Mouse (Mus musculus) midbrain, postnatal 0 days (tissue): ENCODE measurements at regions not wholly inside any gene's neighbourhood (a gene's known extent, or its start where the extent isn't known, plus 50 kb on each side); places are given as distances from the start of the nearest gene placed in this dataset.

Experiments used
- ATAC-seq: fragments of 200-750 bp; cut with Nextera tagmentation; 2 replicates; pipeline ENCODE4 v1.8.0; 2017; ENCODE audit warnings: moderate number of reproducible peaks, mild to moderate bottlenecking, moderate TSS enrichment, moderate library complexity; ENCODE audit not compliant: low FRiP score
- DNase-seq: peaks from one replicate; pipeline ENCODE4 v3.0.0-alpha.2; 2015; ENCODE audit warnings: low spot score
- H3K27ac ChIP-seq: fragments of 300-500 bp; sonication (generic); 2 replicates; pipeline ENCODE4 v1.5.1; 2014; ENCODE audit warnings: low read depth, mild to moderate bottlenecking, low read length, mixed read lengths
- H3K27me3 ChIP-seq: fragments of 300-500 bp; sonication (generic); 2 replicates; pipeline ENCODE4 v1.6.1; 2014; ENCODE audit warnings: low read length, control low read depth, mixed read lengths; ENCODE audit not compliant: insufficient read depth
- H3K36me3 ChIP-seq: fragments of 300-500 bp; sonication (generic); 2 replicates; pipeline ENCODE4 v1.6.1; 2014; ENCODE audit warnings: low read length, control low read depth, mixed read lengths; ENCODE audit not compliant: insufficient read depth
- H3K4me1 ChIP-seq: fragments of 300-500 bp; sonication (generic); 2 replicates; pipeline ENCODE4 v1.6.1; 2014; ENCODE audit warnings: mild to moderate bottlenecking, control low read depth, antibody characterized with exemption, low read length, mixed read lengths; ENCODE audit not compliant: insufficient read depth
- H3K4me2 ChIP-seq: fragments of 300-500 bp; sonication (generic); 2 replicates; pipeline ENCODE4 v1.6.1; 2014; ENCODE audit warnings: low read depth, mild to moderate bottlenecking, low read length, mixed read lengths; ENCODE audit not compliant: poor library complexity, severe bottlenecking
- H3K4me3 ChIP-seq: fragments of 300-500 bp; sonication (generic); 2 replicates; pipeline ENCODE4 v1.5.1; 2014; ENCODE audit warnings: low read depth, mild to moderate bottlenecking, low read length, moderate library complexity
- H3K9ac ChIP-seq: fragments of 300-500 bp; sonication (generic); replicated peaks from 2 replicates; pipeline ENCODE4 v1.6.1; 2014; ENCODE audit warnings: mild to moderate bottlenecking, low read length, moderate library complexity, mixed read lengths; ENCODE audit not compliant: poor library complexity, severe bottlenecking
- H3K9me3 ChIP-seq: fragments of 300-500 bp; sonication (generic); 2 replicates; pipeline ENCODE4 v1.6.1; 2016; ENCODE audit warnings: low read length, control low read depth
- CTCF ChIP-seq: IDR thresholded peaks from 2 replicates; pipeline ENCODE4 v1.5.1; 2016; ENCODE audit warnings: antibody characterized with exemption, mild to moderate bottlenecking
- WGBS: fragments of 180-500 bp; shearing (Covaris S2); extraction: QIAGEN DNeasy Blood & Tissue Kit; methylation state at CpG from one replicate; pipeline ENCODE4 v1.1.7; 2014; 5-methylcytosine and 5-hydroxymethylcytosine counted together

DNA sequence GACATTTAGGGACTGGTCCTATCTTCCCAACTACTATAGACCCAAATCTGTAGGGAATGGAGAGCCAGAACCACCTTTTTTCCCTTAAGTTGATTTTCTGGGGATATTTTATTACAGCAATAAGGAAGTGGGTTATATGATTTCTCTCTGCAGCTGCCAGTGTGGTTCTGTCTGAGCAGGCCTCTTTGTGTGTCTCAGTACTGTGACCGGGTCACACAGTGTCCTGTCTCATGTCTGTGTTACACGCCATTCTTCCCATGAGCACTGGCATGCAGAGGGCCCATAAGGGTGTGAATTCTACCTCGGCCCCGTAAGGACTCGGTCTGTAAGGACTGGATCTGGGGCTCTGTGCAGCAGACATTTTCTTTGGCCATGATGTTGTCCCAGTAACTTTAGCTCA is 254.9 kb downstream of the Cdh26 start:
- WGBS = 94% methylated on average over 5 of the region's 5 CpGs
- TF ChIP-seq CTCF = no peak
- DNase-seq (no peak), ATAC-seq (no peak)
- no peak overlapping the region for H3K4me3 ChIP-seq
- no peaks in the 10 kb centered on the region for H3K36me3 ChIP-seq
- no peaks in the 10 kb centered on the region for H3K9me3 ChIP-seq
- H3K4me2 ChIP-seq = no peak overlapping the region
- H3K27ac ChIP-seq = no peak overlapping the region
- H3K9ac ChIP-seq = no peak overlapping the region
- peaks cover 4% of the 10 kb centered on the region; the same call in 1 of the 2 replicates for H3K27me3 ChIP-seq
- H3K4me1 ChIP-seq = peaks cover 5% of the 10 kb centered on the region; the same call in 1 of the 2 replicates

DNA sequence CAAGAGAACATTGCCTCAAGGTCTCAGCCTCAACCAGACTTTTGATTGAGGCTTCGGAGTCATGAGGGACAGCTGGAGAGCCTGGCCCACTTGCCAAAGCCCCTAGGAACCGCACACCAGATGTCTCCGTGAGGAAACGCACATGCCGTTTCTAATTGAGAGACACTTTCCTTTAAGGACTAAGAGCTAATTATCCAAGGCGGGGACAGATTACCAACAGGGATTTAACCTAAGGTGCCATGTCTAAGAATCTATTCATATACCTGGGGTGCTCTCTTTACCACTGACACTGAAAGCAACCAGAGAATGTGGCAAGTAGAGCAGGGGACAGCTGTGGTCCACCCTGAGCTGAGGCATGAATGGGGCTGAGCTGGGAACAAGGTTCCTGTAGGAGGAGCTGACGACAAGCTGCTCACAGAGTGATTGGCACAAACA is 255.9 kb downstream of the Cdh26 start:
- H3K36me3 ChIP-seq = no peaks in the 10 kb centered on the region
- peaks cover 5% of the 10 kb centered on the region; the same call in 1 of the 2 replicates for H3K4me1 ChIP-seq
- WGBS = 45% methylated on average over 7 of the region's 7 CpGs
- ATAC-seq (no peak), DNase-seq (no peak)
- H3K9ac ChIP-seq = no peak overlapping the region
- no peak overlapping the region for H3K4me2 ChIP-seq
- no peaks in the 10 kb centered on the region for H3K9me3 ChIP-seq
- peaks cover 4% of the 10 kb centered on the region; the same call in 1 of the 2 replicates for H3K27me3 ChIP-seq
- H3K27ac ChIP-seq = no peak overlapping the region
- H3K4me3 ChIP-seq = no peak overlapping the region
- TF ChIP-seq CTCF = no peak

- H3K36me3 ChIP-seq = no peaks in the 10 kb centered on the region
- H3K9ac ChIP-seq = no peak overlapping the region
- no peak overlapping the region for H3K4me2 ChIP-seq
- no peaks in the 10 kb centered on the region for H3K4me1 ChIP-seq
- no peaks in the 10 kb centered on the region for H3K9me3 ChIP-seq
- DNase-seq = no peak
- no peak for TF ChIP-seq CTCF
- 68% methylated on average over 6 of the region's 6 CpGs for WGBS
- H3K27ac ChIP-seq = no peak overlapping the region
- H3K4me3 ChIP-seq = no peak overlapping the region
- peaks cover 4% of the 10 kb centered on the region; the same call in 1 of the 2 replicates for H3K27me3 ChIP-seq
- no peak for ATAC-seq
These were observed 258.3 kb downstream of the Cdh26 start for GRCm38 (mm10) chr2:178688586-178688985.

DNA sequence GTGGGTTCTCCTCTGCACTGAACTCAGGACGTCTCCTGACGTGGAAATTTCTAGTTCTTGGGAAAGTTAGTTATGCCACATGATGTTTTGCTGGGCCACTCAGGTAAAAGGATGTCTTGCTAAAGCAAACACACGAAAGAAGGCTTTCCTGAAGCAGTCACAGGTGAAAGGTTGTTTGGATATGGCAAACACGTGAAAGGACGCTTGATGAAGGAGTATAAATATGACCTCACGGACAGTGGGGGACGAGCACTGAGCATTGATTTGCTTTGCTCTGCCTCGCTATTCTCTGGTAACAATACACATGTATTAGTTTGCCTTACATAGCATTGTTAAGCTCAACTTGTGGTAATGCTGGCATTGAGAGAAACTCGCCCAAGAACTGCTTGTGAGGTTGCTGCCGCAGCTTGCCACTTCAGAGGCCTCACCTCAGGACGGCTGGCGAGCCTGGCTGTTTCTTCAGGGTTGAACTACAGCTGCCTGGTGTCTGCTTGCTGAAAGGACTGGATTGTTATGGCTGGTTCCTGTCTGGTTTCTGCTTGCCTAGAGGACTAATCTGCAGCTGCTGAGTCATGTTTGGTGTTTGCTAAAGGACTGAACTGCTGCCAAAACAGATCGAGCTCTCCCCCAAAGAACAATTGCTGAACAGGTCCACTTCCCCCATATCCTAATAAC is 261.0 kb downstream of the Cdh26 start:
- Histone ChIP-seq H3K4me2 (no peak overlapping the region), H3K4me1 (no peaks in the 10 kb centered on the region), H3K4me3 (no peak overlapping the region), H3K27ac (no peak overlapping the region), H3K36me3 (no peaks in the 10 kb centered on the region), H3K27me3 (peaks cover 4% of the 10 kb centered on the region; the same call in 1 of the 2 replicates), H3K9ac (no peak overlapping the region), H3K9me3 (no peaks in the 10 kb centered on the region)
- DNase-seq (peak; percentile 33), ATAC-seq (no peak)
- no peak for TF ChIP-seq CTCF
- 69% methylated on average over 13 of the region's 13 CpGs for WGBS

GRCm38 (mm10) chr2:178691865-178692228 is 261.5 kb downstream of the Cdh26 start:
- Histone ChIP-seq H3K36me3 (no peaks in the 10 kb centered on the region), H3K9me3 (no peaks in the 10 kb centered on the region), H3K4me2 (no peak overlapping the region), H3K9ac (no peak overlapping the region), H3K4me3 (no peak overlapping the region), H3K27me3 (peaks cover 4% of the 10 kb centered on the region; the same call in 1 of the 2 replicates), H3K27ac (no peak overlapping the region), H3K4me1 (no peaks in the 10 kb centered on the region)
- ATAC-seq (no peak), DNase-seq (no peak)
- WGBS = 81% methylated on average over 4 of the region's 4 CpGs
- TF ChIP-seq CTCF = no peak

DNA sequence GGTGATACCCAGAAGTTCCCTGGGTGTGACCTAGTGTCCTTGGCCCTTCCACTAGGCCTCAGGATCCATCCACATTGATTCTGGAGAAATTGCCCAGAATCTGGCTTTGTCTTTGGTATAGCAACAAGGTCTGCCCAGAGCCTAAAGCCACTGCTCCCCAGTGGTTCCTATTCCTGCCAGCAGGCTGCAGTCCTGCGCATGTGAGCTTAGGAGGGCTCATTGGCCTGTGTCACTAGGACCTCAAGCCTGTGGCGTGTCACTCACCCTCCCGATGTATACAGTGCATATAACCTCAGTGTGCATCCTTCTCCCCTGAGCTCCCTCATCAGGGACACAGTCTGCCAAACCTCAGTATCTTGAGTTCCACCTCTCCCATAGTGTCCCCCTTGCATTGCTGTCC is 261.9 kb downstream of the Cdh26 start:
- H3K9me3 ChIP-seq = no peaks in the 10 kb centered on the region
- no peak overlapping the region for H3K27ac ChIP-seq
- TF ChIP-seq CTCF = peak; percentile 28; the same call in 1 of the 2 replicates
- WGBS = 75% methylated on average over 3 of the region's 3 CpGs
- no peak overlapping the region for H3K4me3 ChIP-seq
- H3K9ac ChIP-seq = no peak overlapping the region
- no peak for DNase-seq
- H3K4me2 ChIP-seq = no peak overlapping the region
- H3K4me1 ChIP-seq = no peaks in the 10 kb centered on the region
- no peak for ATAC-seq
- peaks cover 4% of the 10 kb centered on the region; the same call in 1 of the 2 replicates for H3K27me3 ChIP-seq
- H3K36me3 ChIP-seq = no peaks in the 10 kb centered on the region
